Mouse (Mus musculus) regulatory T cell (primary cell): ENCODE data around the gene Ccnf.

Experiments used
- in situ Hi-C: fragments of 300-600 bp; cut with MboI, MseI; formaldehyde crosslinking; loops from one replicate; pipeline ENCODE4 v1.15.1; 2025; ENCODE audit warnings: high pct_unique_total_duplicates

The Ccnf gene

GRCm38 (mm10) chr17:24251320-24252069 lies at the start of gene Ccnf:
Gene Ccnf, minus strand, starts transcription at chr17:24251484.
- in situ Hi-C loops, result no loop called here

- in situ Hi-C loops, result no loop called here
Measured at GRCm38 (mm10) chr17:24300651-24301050, 49.4 kb upstream of the Ccnf start.

GRCm38 (mm10) chr17:24289338-24289737 lies 38.1 kb upstream of the Ccnf start:
- in situ Hi-C loops, result no loop called here

- in situ Hi-C loops, result no loop called here
Measured at GRCm38 (mm10) chr17:24288477-24288876, 37.2 kb upstream of the Ccnf start.

- in situ Hi-C loops, result no loop called here
Measured at GRCm38 (mm10) chr17:24285680-24286079, 34.4 kb upstream of the Ccnf start.

GRCm38 (mm10) chr17:24283266-24283818 lies 32.1 kb upstream of the Ccnf start:
- in situ Hi-C loops, result no loop called here

- in situ Hi-C loops, result no loop called here
Measured at GRCm38 (mm10) chr17:24282637-24283036, 31.4 kb upstream of the Ccnf start.

GRCm38 (mm10) chr17:24279907-24280306 lies 28.6 kb upstream of the Ccnf start:
- in situ Hi-C loops, result loop anchor here (10.0 kb wide), 1 partner anchor 2005 kb away; no protein-coding TSS in a partner anchor

- in situ Hi-C loops, result no loop called here
Measured at GRCm38 (mm10) chr17:24267133-24267532, 15.8 kb upstream of the Ccnf start.

- in situ Hi-C loops, result no loop called here
Measured at GRCm38 (mm10) chr17:24264766-24265165, 13.5 kb upstream of the Ccnf start.

GRCm38 (mm10) chr17:24260516-24260915 lies 9.2 kb upstream of the Ccnf start:
- in situ Hi-C loops, result no loop called here

GRCm38 (mm10) chr17:24259702-24260101 lies 8.4 kb upstream of the Ccnf start:
- in situ Hi-C loops, result no loop called here

- in situ Hi-C loops, result no loop called here
Measured at GRCm38 (mm10) chr17:24258981-24259380, 7.7 kb upstream of the Ccnf start.

GRCm38 (mm10) chr17:24252329-24252728 lies 1.0 kb upstream of the Ccnf start:
- in situ Hi-C loops, result no loop called here

- in situ Hi-C loops, result no loop called here
Measured at GRCm38 (mm10) chr17:24250988-24251319, 330 bp downstream of the Ccnf start.

- in situ Hi-C loops, result loop anchor here (5.0 kb wide), 1 partner anchor 101 kb away; no protein-coding TSS in a partner anchor
Measured at GRCm38 (mm10) chr17:24248641-24249040, 2.6 kb downstream of the Ccnf start.

- in situ Hi-C loops, result no loop called here
Measured at GRCm38 (mm10) chr17:24244061-24244460, 7.2 kb downstream of the Ccnf start.

- in situ Hi-C loops, result no loop called here
Measured at GRCm38 (mm10) chr17:24243311-24243969, 7.8 kb downstream of the Ccnf start.

GRCm38 (mm10) chr17:24236921-24237320 lies 14.4 kb downstream of the Ccnf start:
- in situ Hi-C loops, result no loop called here

- in situ Hi-C loops, result no loop called here
Measured at GRCm38 (mm10) chr17:24236479-24236878, 14.8 kb downstream of the Ccnf start.

GRCm38 (mm10) chr17:24227941-24228340 lies 23.3 kb downstream of the Ccnf start:
- in situ Hi-C loops, result no loop called here

GRCm38 (mm10) chr17:24226721-24227120 lies 24.6 kb downstream of the Ccnf start:
- in situ Hi-C loops, result no loop called here

- in situ Hi-C loops, result no loop called here
Measured at GRCm38 (mm10) chr17:24225851-24226250, 25.4 kb downstream of the Ccnf start.
